Mouse (Mus musculus) forebrain, embryonic 12.5 days (tissue): ENCODE measurements around the gene Naxe. TPM values are rescaled to one million over a fixed set of nuclear protein-coding genes. Genes with fewer than 3 reads are reported as not detected.

ENCODE experiments used
- ATAC-seq: fragments of 200-750 bp; cut with Nextera tagmentation; 2 replicates; pipeline ENCODE4 v1.8.0; 2017; ENCODE audit warnings: moderate TSS enrichment; ENCODE audit not compliant: low FRiP score
- H3K27ac ChIP-seq: fragments of 300-500 bp; sonication (generic); 2 replicates; pipeline ENCODE4 v1.5.1; 2016; ENCODE audit warnings: mild to moderate bottlenecking
- H3K27me3 ChIP-seq: fragments of 300-500 bp; sonication (generic); 2 replicates; pipeline ENCODE4 v1.6.1; 2016; ENCODE audit warnings: mild to moderate bottlenecking
- H3K36me3 ChIP-seq: fragments of 300-500 bp; sonication (generic); replicated peaks from 2 replicates; pipeline ENCODE4 v1.6.1; 2016; ENCODE audit warnings: mild to moderate bottlenecking
- H3K4me1 ChIP-seq: fragments of 300-500 bp; sonication (generic); 2 replicates; pipeline ENCODE4 v1.6.1; 2016
- H3K4me2 ChIP-seq: fragments of 300-500 bp; sonication (generic); 2 replicates; pipeline ENCODE4 v1.6.1; 2016; ENCODE audit warnings: mild to moderate bottlenecking, moderate library complexity
- H3K4me3 ChIP-seq: fragments of 300-500 bp; sonication (generic); replicated peaks from 2 replicates; pipeline ENCODE4 v1.5.1; 2016; ENCODE audit warnings: mild to moderate bottlenecking
- H3K9ac ChIP-seq: fragments of 300-500 bp; sonication (generic); 2 replicates; pipeline ENCODE4 v1.6.1; 2016; ENCODE audit warnings: mild to moderate bottlenecking
- H3K9me3 ChIP-seq: fragments of 300-500 bp; sonication (generic); 2 replicates; pipeline ENCODE4 v1.6.1; 2016
- WGBS: fragments of 180-500 bp; shearing (Covaris S2); methylation state at CpG from one replicate; pipeline ENCODE4 v1.1.7; 2016; 5-methylcytosine and 5-hydroxymethylcytosine counted together
- polyA plus RNA-seq: library from polyadenylated mRNA; unstranded; fragments of >200 nt; fragmentation: Nextera tagmentation; extraction: Ambion mirVana; gene quantifications from 2 replicates; pipeline ENCODE4 v1.2.1, GENCODE M21; 2016

The Naxe gene
- polyA plus RNA-seq, 1 experiment from 2014 or later, result 132 TPM

GRCm38 (mm10) chr3:88042661-88043421 is 15.5 kb downstream of the Naxe start, which contains the start of gene Gpatch4:
Gpatch4 (plus strand) TSS chr3:88043108.
- peaks cover 4% of the 10 kb centered on the region; the same call in 1 of the 2 replicates for H3K36me3 ChIP-seq
- H3K27ac ChIP-seq, result peak within 1 kb of the TSS; percentile 25; the same call in 1 of the 2 replicates
- peak; percentile 91 for ATAC-seq

DNA sequence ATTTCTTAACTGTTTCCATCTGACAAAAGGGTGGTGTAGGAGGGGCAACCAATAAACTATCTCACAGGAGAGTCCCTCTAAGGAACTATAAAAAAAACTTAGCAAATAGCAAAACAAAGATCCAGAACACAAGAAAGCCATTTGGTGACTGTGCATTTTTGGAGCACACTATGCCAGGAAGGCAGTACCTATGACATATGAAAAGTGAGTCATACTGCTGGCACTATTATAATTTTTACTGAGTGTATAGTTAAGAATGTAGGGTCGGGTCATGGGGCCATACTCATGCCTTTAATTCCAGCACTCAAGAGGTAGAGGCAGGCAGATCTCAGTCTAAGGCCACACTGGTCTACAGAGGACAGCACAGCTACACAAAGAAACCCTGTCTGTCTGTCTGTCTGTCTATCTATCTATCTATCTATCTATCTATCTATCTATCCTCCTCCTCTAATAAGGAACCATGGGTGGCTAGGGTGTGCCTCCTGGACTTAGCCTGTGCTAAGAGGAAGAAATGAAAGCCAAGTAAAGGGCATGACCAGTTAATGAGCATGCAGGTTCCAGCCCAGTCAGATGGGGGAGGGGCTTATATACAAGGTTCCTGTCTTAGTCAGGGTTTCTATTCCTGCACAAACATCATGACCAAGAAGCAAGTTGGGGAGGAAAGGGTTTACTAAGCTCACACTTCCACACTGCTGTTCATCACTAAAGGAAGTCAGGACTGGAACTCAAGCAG is 22.6 kb downstream of the Naxe start:
- Histone ChIP-seq H3K4me3 (no peak overlapping the region), H3K27ac (no peak overlapping the region), H3K4me2 (no peak overlapping the region), H3K9me3 (no peaks in the 10 kb centered on the region), H3K4me1 (no peaks in the 10 kb centered on the region), H3K27me3 (peaks cover 54% of the 10 kb centered on the region), H3K36me3 (no peaks in the 10 kb centered on the region), H3K9ac (no peak overlapping the region)
- WGBS, result 58% methylated on average over 1 of the region's 1 CpGs
- no peak for ATAC-seq

More at GRCm38 (mm10) chr3:88042661-88043421, 15.5 kb downstream of the Naxe start, which contains the start of gene Gpatch4:
- H3K9ac ChIP-seq, result peak within 1 kb of the TSS; percentile 58
- peak within 1 kb of the TSS; percentile 81 for H3K4me3 ChIP-seq
- H3K27me3 ChIP-seq, result peaks cover 21% of the 10 kb centered on the region
- 10% methylated on average over 36 of the region's 36 CpGs for WGBS
- H3K4me2 ChIP-seq, result peak within 1 kb of the TSS; percentile 77
- no peaks in the 10 kb centered on the region for H3K9me3 ChIP-seq
- peaks cover 11% of the 10 kb centered on the region for H3K4me1 ChIP-seq

DNA sequence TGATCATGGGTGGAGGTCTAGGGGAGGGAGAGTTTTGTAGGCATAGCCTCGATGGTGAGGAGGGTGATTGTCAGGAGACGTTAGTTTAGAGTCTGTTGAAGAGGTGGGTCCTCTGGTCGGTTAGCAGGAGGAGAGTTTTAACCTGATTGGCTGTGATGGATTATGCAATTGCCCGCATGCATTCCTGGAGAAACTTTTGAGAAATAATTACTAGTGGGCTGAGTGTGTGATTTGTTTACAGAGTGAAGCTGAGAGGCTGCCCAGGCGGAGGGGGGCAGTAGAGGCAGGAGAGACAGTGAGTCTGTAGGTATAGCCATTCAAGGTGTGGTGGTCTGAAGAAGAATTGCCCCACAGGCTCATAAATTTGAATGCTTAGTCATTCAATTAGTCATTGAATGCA is 24.8 kb downstream of the Naxe start:
- H3K4me1 ChIP-seq, result no peaks in the 10 kb centered on the region
- H3K4me2 ChIP-seq, result no peak overlapping the region
- 71% methylated on average over 5 of the region's 5 CpGs for WGBS
- H3K27me3 ChIP-seq, result peaks cover 55% of the 10 kb centered on the region
- H3K4me3 ChIP-seq, result no peak overlapping the region
- H3K9me3 ChIP-seq, result no peaks in the 10 kb centered on the region
- ATAC-seq, result no peak
- no peak overlapping the region for H3K9ac ChIP-seq
- no peak overlapping the region for H3K27ac ChIP-seq
- no peaks in the 10 kb centered on the region for H3K36me3 ChIP-seq

DNA sequence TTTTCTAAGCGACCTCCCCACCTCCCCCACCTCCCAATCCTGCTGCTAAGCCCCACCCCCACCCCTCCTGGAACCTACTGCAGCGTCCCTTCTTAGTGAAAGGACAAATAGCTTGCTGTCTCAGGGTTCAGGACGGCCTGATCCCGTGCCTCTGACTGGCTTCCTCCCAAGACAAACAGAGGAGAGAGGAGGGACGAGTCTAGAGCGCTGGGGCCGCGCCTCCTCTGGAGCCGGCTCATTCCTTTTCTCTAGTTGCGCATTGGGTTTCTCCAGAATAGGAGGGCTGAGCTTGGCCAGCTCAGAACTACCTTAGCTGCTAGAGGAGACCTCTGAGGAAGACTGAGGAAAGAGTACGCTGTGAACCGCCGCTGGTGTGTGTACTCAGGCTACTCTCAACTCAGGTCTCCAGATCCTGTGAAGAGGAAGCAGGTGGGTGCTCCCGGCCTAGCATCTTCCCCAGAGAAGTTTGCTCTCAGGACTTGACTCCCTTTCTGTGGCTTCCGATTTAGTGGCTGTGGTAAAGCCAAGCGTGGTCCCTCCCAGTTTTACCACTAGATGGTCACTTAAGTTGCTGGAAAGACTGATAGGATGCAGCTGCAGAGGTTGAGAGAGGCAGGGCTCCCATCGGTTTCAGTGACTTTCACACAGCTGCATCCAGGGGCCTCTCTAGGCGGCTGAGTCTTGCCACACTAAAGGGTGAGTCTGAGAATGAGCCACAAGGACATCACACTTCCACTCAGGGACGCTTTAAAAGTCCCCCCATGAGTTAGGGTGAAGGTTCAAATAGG is 27.5 kb downstream of the Naxe start:
- H3K4me3 ChIP-seq, result no peak overlapping the region
- 17% methylated on average over 19 of the region's 19 CpGs for WGBS
- no peak overlapping the region for H3K4me2 ChIP-seq
- peaks cover 6% of the 10 kb centered on the region; the same call in 1 of the 2 replicates for H3K9me3 ChIP-seq
- no peak overlapping the region for H3K27ac ChIP-seq
- H3K36me3 ChIP-seq, result no peaks in the 10 kb centered on the region
- ATAC-seq, result no peak
- H3K27me3 ChIP-seq, result peaks cover 66% of the 10 kb centered on the region
- no peaks in the 10 kb centered on the region for H3K4me1 ChIP-seq
- no peak overlapping the region for H3K9ac ChIP-seq

DNA sequence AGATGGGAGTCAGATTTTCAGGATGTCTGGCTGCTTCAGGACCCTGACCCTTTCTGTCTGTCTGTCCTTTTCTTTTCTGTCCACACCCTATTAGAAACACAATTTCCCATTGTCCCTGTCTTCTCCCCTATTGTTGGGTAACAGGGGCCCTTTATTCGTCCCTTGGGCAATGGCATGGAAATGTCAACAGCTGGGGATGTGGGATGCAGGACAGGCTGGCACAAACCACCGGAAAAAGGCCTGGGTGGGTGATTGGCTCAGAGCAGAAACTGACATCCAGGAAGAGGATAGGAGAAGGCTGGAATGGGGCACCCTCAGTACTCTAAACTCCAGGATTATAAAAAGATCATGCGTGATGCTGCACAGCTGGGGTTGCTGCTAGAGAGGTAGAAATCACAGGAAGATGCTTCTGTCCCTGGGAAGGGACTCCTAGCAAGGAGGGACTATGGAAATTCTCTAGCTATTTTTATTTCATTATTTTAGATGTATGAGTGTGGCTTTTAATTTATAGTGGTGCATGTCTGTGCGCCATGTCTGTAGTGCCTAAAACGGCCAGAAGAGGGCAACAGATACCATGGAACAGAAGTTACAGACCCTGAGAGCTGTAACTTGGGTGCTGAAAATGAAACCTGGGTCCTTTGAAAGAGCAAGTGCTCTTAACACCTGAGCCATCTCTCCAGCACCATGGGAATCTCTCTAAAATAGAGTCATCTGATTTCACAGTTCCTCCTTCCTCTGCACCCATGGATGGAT is 30.7 kb downstream of the Naxe start, which contains the start of gene Hapln2:
TSS of gene Hapln2 (minus strand) at position 150 of the 753 bp plus-strand sequence.
- Histone ChIP-seq H3K4me2 (no peak within 1 kb of the TSS), H3K9ac (no peak within 1 kb of the TSS), H3K9me3 (peaks cover 6% of the 10 kb centered on the region; the same call in 1 of the 2 replicates), H3K4me3 (no peak within 1 kb of the TSS), H3K27me3 (peaks cover 79% of the 10 kb centered on the region), H3K4me1 (peaks cover 16% of the 10 kb centered on the region), H3K36me3 (no peaks in the 10 kb centered on the region), H3K27ac (no peak within 1 kb of the TSS)
- WGBS, result 55% methylated on average over 5 of the region's 5 CpGs
- ATAC-seq, result no peak

DNA sequence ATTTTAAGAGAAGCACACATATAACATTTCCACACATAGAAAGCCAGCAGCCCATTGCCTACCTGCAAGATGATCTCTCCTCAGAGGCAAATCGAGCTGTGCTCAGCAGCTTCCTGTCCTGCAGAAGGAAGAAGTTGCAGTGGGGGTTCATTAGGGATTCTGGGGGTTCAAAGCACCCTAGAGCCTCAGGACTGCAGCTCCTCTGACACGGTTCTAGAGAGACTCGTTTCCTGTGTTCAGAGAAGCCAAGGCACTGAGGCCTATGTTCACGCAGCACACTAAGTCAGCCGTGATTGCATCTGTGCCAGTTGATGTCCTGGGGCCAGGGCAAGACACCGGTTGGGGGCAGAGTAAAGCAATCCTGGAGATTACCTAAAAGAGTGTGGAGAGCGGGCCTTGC is 31.5 kb downstream of the Naxe start:
- no peak for ATAC-seq
- H3K4me2 ChIP-seq, result no peak overlapping the region
- H3K27ac ChIP-seq, result no peak overlapping the region
- no peak overlapping the region for H3K4me3 ChIP-seq
- H3K27me3 ChIP-seq, result peaks cover 79% of the 10 kb centered on the region
- H3K9ac ChIP-seq, result no peak overlapping the region
- WGBS, result 61% methylated on average over 7 of the region's 7 CpGs
- peaks cover 21% of the 10 kb centered on the region for H3K4me1 ChIP-seq
- H3K36me3 ChIP-seq, result no peaks in the 10 kb centered on the region
- peaks cover 6% of the 10 kb centered on the region; the same call in 1 of the 2 replicates for H3K9me3 ChIP-seq

GRCm38 (mm10) chr3:88023192-88024074 is 34.9 kb downstream of the Naxe start:
- peaks cover 21% of the 10 kb centered on the region for H3K4me1 ChIP-seq
- peak overlapping the region; percentile 45 for H3K4me3 ChIP-seq
- H3K4me2 ChIP-seq, result peak overlapping the region; percentile 96
- H3K9ac ChIP-seq, result peak overlapping the region; percentile 54
- no peak overlapping the region for H3K27ac ChIP-seq
- H3K27me3 ChIP-seq, result peaks cover 81% of the 10 kb centered on the region
- 1% methylated on average over 81 of the region's 81 CpGs for WGBS
- ATAC-seq, result peak; percentile 75
- H3K9me3 ChIP-seq, result peaks cover 6% of the 10 kb centered on the region; the same call in 1 of the 2 replicates
- no peaks in the 10 kb centered on the region for H3K36me3 ChIP-seq

GRCm38 (mm10) chr3:88022322-88023191 is 35.7 kb downstream of the Naxe start:
- WGBS, result under 1% methylated on average over 66 of the region's 66 CpGs
- Histone ChIP-seq H3K4me2 (peak overlapping the region; percentile 96), H3K27me3 (peaks cover 84% of the 10 kb centered on the region), H3K9me3 (no peaks in the 10 kb centered on the region), H3K4me3 (peak overlapping the region; percentile 45), H3K4me1 (peaks cover 21% of the 10 kb centered on the region), H3K36me3 (no peaks in the 10 kb centered on the region), H3K27ac (no peak overlapping the region), H3K9ac (peak overlapping the region; percentile 54)
- peak; percentile 92 for ATAC-seq

DNA sequence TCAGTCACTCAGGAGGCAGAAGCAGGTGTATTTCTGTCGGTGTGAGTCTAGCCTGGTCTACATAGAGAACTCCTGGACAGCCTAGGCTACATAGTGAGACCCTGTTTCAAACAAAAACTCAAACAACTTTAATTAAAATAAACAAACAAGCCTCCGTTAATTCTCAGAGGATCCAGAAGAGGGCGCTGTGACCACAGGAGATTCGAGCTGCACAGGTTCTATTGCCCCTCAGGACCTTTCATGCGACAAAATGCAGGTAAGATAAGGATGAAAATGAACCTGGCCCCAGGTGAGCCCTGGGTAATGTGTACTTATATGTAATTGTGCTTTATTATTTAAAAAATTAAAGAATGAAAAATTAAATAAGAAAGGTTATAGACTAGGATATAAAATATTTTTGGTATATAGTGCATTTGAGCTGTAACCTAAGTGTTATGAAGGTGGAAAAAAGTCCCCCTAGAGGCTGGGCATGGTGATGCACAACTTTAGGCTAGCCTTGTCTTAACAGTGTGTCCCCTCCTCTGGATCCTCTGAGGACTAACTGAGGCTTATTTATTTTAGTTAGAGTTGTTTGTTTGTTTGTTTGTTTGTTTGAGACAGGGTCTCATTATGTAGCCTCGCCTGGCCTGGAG is 47.5 kb downstream of the Naxe start:
- H3K27ac ChIP-seq, result no peak overlapping the region
- no peak overlapping the region for H3K4me3 ChIP-seq
- H3K4me1 ChIP-seq, result no peaks in the 10 kb centered on the region
- H3K9ac ChIP-seq, result no peak overlapping the region
- no peak for ATAC-seq
- no peaks in the 10 kb centered on the region for H3K36me3 ChIP-seq
- H3K4me2 ChIP-seq, result no peak overlapping the region
- WGBS, result 11% methylated on average over 6 of the region's 6 CpGs
- H3K9me3 ChIP-seq, result peaks cover 5% of the 10 kb centered on the region; the same call in 1 of the 2 replicates
- peaks cover 20% of the 10 kb centered on the region; the same call in 1 of the 2 replicates for H3K27me3 ChIP-seq
